Mouse (Mus musculus) CH12F3 (cell line): ENCODE data around the gene 2010111I01Rik.

Source experiments
- in situ Hi-C: fragments of 300-500 bp; cut with MboI; formaldehyde crosslinking; loops from 2 replicates; pipeline ENCODE4 v1.14.3; 2020; ENCODE audit warnings: low sequenced_read_pairs

2010111I01Rik gene

DNA sequence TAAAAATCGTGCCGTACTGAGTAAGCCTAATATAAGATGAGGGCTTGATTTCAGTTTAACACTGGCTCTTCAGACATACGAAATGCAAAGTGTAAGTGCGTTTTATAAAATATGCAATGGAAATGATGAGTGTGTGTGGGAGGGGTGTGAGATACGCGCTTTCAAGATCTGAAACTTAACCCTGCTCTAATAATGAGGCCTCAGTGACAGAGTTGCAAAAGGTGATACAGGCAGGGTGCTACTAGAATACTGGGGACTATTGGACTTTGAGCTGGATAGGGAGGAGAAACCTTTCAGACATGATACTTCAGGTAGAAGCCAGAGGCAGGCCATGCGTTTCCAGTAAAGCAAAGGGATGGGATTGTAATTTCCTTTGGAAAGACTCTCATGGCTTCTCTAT lies 273.4 kb downstream of the 2010111I01Rik start:
- in situ Hi-C loops, result no loop called here

DNA sequence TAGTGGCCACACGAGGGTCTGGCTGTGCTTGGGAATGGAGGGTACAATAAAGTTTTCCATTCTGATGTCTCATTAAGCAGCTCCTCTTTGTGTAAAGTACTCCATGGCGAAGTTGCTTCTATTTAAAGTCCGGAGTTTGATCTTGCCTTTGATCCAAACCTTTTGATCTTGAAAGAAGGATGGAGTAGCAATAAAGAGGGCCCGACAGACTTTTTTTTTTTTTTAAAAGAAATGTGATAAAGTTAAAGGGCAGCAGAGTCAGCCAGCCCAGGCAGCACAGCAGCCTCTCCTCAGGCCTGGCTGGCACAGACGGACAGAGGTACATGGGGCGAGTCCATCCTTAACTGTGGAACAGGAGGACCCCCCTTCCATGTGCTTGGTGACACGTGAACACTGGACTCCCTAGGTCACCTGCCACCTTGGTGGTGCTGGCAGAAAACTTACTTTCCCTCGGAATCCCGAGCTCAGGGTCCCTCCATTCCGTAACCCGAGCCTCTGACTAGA lies 274.7 kb downstream of the 2010111I01Rik start:
- in situ Hi-C loops, result no loop called here

DNA sequence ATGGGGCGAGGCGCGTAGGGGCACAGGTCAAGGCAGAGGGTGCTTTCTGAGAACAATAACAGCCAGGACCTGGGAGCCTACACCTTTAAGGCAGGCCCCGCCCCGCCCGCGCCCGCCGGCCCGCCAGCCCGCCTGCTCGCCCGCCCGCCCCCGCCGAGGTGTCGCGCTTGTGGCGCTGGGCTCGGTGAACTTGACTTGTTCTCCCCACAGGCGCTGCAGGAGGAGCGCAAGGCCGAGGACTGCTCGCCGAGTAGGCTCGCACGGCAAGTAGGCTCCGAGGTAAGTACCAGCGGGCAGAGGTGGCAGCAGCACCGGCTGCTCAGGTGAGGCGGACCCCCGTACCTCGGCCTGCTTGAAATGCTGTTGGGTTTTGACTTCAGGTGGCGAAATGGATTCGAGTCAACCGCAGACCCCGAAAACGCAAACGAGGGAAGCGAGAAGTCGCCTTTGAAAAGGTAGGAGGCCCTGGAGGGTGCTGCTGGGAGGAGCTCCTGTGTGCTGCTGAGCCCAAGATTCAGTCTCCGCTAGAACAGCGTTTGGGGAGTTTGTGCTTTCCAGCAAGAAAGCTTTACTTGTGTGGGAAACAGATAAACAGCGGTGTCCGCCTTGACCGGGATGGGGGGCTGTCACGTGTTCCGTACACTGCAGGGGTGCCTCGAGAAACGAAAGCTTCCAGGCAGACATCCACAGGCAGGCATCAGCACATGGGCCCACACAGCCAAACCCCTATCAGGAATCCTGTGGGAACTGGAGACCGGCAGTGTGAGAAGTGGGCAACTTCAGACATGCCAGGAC lies 275.4 kb downstream of the 2010111I01Rik start:
- in situ Hi-C loops, result no loop called here

DNA sequence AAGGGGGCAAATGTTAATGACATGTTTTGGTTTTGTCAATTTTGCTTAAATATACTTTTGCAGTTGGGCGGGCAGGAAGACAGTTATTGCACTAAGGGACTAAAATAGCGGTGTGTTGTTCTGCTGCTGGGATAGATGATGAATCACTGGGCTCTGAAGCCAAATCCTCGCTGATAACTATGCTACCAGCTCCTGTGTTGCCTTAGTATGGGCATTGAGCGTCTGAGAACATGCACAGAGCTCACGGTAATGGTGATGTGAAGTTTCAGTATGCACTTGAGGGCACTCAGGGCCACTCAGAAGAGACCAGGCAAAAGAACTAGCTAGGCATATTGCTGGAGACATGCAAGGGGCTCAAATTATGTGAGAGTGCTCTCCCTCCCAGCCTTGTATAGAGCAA lies 276.1 kb downstream of the 2010111I01Rik start:
- in situ Hi-C loops, result no loop called here

DNA sequence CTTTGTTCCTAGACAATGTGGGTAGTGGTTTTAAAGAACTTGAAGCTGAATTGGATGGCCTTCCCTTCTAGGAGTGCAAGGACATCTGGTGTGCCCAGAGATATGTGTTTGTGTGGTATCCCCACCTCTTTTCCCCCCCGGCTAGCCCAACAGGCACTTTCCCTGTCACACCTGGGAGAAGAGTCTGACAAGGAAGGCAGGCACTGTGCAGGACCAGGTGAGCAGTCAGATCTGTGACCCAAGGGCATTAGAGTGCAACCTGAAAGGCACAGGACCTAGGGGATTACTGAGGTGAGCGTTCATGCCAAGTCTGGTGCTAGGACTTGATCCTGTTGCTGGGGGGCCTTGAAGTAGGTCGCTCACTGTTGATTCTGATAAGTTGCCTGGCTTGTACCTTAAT lies 277.0 kb downstream of the 2010111I01Rik start:
- in situ Hi-C loops, result no loop called here

DNA sequence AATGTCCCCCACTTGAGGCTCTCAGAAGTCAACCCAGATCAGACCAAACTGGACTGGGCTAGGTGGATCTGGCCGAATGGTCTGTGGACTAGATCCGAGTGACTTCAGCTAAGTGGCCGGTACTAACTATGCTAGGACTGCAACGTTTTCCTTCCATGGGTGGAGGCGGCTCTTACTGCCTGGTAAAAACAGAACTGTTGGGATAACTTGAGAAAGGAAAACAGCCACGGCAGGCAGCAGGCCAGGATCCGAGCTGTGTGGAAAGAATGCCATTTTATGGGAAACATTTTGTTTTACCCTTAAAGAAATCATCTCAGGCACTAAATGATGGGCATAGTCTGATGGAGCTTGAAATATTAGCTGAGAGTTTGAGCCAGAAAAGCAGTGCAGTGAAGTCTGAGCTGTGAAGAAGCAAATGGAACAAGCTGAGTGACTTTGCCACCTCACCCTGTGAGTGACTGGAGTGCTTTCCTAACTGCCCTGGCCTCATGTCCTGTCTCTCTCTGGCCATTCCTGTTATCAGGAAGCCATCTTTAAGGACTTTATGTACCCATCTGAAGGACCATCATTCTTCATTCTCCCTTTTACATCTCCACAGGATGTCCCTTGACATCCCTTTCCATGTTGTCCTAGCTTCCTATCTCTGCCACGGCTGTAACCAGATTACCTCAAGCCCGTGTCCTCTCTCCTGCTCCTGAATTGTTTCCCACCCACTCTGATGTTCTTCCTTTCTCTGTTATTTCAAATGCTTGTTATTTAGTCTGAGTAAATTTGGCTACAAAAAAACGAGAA lies 277.9 kb downstream of the 2010111I01Rik start:
- in situ Hi-C loops, result no loop called here

DNA sequence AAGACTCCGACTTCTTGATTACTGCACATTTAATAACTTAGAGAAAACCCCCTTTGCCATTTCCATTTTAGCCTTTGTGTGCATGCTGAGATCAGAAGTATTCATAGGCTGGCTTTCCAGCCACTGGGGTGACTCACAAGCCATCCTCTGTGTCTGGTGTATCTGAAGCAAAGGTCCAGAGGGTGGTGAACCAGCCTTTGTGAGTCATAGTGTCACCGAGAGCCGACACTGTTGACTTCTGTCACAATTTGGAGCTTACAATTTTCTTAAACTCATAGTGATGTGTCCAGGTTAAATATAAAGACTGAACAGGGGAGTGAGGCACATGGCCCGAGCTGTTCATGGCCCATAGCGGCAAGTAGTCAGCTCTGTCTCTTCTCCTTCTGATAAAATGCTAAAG lies 278.9 kb downstream of the 2010111I01Rik start:
- in situ Hi-C loops, result no loop called here

DNA sequence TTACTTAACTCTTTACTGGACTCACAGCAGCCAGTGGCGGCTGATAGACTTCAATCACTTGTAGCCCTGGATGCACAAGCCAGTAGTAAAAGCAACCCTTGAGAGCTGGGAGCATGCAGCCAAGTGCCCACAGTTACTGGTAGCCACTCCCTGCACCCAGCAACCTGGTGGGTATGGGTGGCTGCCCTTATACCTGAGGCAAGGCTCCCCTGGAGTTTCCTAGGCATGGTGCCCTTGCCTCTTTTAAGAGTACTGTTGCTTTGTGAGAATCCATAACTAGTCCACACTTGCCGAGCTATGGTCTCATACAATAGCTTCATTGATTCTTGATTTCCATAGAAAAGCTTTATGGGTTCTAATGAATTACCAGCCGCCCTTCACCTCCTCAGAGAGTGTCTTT lies 279.7 kb downstream of the 2010111I01Rik start:
- in situ Hi-C loops, result no loop called here

DNA sequence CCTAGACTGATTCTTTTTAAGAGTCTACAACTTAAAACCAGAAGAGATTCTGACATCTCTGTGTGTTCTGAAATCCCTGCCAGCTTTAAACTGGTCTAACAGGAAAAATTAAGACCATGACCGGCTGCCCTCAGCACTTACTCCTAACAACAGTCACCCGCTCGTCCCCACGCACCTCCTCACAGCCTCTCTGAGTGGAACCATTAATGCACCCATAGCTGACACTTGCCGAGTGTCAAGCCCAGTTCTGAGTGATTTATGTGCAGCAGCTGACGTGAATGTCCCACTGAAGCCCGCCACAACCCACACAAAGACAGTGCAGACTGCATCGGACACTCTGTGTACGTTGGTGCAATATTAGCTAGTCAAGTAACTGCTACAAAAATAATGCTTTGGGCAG lies 280.5 kb downstream of the 2010111I01Rik start:
- in situ Hi-C loops, result no loop called here

DNA sequence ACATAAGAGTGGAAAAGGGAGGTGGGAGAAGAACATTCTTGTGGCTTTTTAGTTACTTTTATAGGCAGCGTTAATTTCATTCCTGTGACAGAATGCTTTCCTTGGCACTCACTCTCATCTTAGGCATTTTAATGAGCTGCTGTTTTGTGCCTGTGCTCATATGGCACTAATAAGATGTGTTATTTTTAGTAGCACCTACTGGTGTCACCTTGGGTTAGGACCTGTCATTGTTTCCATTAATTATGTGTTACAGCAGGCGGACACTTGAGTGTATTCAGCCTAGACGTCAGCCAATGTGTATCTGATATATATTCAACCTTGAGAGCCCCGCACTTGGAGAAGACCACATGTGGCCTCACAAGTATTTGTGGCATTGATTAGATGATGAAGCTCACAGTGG lies 281.1 kb downstream of the 2010111I01Rik start:
- in situ Hi-C loops, result no loop called here

DNA sequence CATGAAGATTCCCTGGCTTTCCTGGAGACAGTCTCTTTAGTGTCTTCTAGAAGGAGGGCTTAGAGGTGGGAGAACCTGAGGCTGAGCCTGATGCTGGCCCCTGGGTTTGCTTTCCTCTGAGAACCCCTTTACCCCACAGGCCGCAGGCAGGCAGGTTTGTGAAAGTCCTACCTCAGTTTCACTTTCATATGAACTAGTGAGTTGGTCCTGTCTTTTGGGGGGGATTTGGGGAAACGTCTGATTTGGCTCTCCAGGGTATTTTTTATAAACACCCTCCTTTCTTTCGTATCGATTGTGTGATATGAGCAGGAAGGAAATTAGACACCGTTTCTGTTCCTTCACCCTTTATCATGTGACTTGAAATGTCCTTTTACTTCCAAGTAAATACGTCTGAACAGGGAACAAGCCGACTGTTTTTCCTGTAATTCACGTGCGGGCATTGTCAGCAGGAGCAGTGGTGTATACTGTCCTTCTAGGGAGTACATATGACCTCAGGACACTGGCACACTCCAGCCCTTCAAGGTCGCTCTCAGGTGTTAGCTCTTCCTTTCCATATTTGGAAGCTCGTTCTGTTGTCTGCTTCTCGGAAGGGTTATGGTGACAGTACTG lies 281.7 kb downstream of the 2010111I01Rik start:
- in situ Hi-C loops, result no loop called here

DNA sequence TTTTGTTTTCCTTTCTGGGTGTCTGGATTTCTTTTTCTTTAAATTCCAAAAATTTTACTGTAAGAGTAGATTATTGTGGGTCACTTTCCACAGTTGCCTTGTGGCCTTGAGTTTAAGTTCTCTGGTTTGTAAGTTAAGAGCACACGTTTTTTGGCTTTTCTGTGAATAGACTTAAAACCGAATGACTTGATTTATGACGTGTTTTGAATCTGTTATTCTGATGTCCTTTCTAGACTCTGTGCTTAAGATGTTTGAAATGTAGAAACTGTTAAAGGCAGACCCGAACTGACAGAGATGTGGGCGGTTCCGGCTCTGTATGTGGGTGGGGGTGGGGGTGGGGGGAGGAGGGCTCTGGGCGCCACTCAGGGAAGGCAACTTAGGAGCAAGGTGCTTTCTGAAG lies 282.3 kb downstream of the 2010111I01Rik start:
- in situ Hi-C loops, result no loop called here

DNA sequence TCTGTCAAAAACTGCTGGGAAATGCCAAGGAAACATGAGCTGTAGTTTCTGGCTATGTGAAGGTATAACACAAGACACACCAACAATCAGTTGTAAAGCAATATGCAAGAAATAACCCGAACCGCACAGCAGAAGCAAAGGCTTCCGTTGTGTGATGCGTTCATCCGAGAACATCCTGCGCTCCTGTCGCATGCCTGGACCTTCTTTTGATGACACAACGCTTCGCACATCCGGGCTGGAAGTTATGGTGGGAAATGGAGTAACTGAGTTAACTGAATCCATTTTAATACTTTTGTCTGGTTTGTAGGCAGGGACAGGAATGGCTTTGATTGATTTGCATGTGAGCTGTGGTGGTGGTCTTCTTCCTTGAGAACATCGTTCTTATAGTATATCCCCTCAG lies 282.9 kb downstream of the 2010111I01Rik start:
- in situ Hi-C loops, result no loop called here

DNA sequence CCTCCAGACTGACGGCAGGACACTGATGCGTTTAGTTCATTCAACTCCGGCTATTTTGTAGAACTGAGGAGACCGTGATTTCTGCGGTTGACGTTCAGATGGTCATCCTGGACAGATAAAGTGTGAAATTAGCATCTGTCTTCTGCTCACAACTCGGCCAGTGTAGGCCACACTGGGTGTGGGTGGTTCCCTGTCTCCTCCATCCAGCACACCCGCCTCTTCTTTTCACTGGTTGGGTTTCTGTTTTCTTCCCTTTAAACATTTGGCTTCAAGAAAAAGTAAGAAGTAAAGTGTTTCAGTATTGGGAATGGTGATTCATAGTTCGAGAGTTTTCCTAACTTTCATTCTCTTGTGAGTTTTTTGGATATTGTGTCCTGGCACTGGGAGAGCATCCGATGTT lies 283.6 kb downstream of the 2010111I01Rik start:
- in situ Hi-C loops, result no loop called here

DNA sequence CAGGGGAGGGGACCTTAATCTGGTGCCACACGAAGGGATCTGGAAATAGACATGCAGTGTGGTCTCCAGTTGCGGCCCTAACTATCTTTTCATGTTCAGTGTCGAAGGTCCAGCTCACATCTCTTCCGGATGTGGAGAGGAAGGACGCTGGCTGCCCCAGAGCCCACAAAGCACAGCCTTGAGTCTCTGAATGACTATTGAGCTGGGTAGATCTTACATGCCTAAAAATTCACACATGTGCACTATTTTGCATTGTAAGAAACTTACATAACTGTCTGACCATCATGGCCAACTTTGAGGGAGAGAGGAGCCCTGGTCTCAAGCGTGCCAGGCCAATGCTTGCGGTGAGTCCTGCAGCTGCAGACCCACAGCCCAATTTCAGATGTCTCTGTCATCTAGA lies 284.5 kb downstream of the 2010111I01Rik start:
- in situ Hi-C loops, result no loop called here

DNA sequence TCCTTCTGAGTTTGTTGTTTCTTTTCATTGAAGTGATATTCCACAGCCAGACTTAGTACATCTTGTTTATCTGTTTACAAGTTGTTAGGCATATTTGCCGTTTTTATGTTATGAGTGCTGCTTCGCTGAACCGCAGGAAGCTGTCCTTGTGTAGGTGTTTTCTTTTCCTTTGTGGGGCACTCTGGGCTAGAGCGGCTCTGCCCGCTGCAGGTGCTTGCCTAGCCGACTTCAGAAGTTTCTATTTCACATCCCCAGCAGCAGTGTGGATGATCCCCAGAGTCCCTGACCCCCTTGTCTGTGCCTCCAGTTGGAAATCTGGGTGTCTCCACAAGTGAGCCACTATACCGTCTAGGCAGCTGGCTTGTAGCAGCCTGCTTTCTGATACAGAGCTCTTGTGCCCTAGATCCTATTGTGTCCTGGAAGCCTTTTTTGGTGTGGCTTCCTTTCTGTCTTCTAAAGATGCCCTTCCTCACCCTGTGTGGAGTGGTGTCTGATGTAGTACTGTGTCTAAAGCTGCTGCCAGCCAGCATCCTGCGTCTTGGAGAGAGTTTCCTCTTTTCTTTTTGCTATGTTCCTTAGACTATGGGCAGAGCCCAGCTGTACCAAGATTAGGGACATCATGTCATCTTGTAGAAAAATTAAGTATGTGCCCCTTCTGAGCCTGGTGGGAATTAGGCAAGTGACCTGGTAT lies 285.2 kb downstream of the 2010111I01Rik start:
- in situ Hi-C loops, result no loop called here

DNA sequence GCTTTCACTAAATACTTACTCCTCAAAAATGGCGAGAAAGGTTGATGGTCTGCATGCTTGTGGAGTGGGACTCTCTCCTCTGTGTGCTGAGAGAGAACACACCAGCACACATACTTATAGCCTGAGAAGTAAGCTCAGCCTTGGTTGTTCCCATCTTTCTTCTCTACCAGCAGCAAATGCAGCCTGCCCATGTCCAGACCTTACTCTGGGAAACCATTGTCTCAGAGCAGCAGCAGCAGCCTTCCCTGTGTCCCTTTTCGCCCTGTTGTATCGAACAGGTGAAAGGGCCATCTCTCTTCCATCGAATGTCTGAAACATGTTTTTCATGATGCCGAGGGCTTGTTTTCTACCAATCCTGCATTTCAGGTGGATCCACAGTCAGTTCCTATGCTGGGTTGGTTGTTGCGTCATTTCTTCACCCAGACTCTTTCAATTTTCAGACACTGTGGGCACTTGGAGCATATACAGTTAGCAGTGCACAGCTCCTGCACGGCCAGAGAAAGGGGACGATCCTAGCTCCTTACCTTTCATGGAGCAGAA lies 285.8 kb downstream of the 2010111I01Rik start:
- in situ Hi-C loops, result no loop called here

DNA sequence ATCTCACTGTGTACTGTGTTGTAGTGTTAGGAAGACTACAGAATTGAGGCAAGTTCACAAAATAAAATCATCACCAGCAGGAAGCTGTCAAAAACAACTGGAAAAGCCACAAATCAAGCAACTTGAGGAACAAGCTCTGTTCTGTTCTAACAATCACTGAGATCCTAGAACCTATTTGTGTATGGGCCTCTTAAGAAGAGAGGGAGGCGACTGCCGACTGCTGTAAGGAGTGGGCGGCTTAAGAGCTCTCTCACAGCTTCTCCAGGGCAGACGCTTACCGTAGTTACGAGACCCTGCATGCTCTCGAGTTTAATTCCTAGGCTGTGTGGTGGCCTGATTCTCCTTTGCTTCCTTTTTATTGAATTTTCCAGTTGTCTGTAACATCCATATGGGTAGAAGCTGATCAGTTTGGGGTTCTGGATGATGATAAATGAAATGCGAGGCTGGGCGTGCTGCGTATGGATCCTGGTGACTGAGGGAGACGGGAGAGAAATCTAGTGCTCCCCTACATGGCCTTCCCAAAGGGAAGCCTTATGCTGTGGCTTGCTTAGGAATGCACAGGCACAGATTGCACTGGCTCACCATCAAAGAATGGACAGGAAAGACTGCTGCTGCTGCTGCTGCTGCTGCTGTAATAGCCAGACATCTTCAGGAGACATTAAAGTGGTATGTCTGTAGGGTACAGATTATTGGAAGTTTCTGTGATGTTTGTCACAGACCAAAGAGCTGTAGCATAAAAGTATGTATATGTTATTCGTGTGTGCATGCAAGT lies 286.6 kb downstream of the 2010111I01Rik start:
- in situ Hi-C loops, result no loop called here

DNA sequence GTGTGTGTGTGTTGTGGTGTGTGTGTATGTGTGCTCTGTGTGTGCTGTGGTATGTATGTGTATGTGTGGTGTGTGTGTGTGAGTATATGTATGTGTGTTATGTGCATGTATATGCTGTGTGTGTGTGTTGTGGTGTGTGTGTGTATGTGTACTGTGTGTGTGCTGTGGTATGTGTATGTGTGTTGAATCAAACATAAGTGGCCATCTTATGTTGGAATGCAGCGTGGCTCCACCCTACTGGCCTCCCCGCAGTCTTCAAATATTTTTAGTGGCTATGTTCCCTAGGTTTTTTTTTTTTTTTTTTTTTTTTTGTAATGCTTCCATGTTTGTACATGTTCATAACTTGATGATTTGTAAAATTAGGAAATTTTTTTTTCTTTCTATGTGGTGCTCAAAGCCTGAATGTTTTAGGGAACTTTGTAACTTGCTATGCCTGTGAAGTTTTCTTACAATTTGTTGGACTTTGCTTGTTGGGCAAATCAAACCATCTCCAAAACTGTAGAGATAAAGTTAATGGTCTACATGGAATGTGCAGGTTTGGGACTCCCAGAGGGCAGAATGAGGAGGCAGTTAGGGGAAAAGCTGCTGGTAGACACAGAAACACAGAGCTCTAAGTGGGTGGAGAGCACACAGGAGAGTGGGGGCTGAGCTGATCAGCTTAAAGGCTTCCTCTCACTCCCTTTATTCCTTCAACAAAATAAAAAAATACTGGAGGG lies 287.8 kb downstream of the 2010111I01Rik start:
- in situ Hi-C loops, result no loop called here
